Mouse (Mus musculus) frontal cortex, postnatal 10 days (tissue): ENCODE data around the gene Cry2.

ENCODE experiments used
- DNase-seq, 2 experiments: peaks; one replicate each; pipeline ENCODE4 v3.0.0; 2022; ENCODE audit warnings: low spot score in 2 of 2, mixed read lengths in 1 of 2

The Cry2 gene

DNA sequence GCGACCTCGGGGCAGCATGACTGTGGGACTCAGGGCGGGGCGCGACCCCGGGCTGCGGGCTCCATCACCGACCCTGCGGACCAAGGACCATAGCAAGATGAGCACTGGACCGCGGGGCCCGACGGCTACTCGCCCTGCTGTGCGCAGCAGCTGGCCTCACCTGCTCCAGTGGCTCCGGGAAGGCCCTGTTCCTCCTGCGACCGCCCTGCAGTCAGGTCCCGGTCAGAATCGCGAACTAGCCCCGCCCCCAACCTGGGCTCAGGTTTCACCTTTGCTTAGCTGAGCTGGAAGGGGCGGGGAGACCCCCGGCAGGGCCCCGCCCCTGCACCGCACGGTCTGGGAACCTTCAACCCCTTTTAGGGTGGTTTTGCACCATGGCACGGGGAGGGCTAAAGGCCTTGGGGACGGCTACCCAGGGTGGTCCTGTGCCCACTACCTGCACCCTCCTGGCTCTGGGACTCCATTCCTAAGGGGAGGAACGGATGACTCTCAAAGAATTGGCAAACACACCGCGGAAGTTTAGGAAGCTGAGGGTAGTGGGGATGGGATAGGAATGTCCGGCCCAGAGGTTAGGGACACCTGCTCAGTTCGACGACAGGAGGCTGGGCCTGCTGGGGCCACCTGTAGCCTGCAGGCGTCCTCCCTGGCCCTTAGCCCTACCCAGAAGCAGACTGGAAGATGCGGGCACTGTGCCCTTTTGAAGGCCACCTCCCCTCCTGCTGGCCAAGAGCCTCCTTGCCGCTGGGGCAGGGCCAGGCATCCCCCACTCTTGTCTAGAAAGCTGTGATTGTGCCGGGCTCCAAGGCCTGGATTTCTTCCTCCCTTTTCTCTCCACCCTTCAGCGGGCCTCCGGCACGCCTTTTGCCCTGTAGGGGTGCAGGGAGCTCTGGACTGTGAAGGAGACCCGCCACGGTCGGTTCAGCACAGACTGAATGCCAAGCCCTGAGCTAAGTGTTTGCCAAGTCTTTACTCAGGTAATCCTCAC is 62.7 kb downstream of the Cry2 start:
- DNase-seq: peak; percentile 14 to 18

DNA sequence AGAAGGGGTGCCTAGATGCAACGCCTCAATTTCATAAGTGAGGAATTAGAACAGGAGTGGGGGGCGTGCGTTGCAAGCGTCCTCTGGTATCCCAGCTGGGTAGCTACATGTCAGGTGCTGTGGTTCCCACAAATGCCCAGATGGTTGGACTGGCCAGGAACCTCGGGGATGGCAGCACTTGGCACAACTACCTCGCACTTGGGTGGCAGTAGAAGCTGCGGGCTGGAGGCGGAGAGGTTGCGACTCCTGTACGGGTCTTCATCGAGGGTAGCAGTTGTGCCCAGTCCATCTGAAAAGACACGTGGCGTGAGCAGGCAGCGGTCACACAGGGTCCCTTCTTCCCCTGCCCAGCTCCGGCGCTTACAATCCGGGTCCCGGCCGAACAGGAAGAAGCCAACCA is 63.5 kb downstream of the Cry2 start:
- DNase-seq: peak; percentile 10 to 20

DNA sequence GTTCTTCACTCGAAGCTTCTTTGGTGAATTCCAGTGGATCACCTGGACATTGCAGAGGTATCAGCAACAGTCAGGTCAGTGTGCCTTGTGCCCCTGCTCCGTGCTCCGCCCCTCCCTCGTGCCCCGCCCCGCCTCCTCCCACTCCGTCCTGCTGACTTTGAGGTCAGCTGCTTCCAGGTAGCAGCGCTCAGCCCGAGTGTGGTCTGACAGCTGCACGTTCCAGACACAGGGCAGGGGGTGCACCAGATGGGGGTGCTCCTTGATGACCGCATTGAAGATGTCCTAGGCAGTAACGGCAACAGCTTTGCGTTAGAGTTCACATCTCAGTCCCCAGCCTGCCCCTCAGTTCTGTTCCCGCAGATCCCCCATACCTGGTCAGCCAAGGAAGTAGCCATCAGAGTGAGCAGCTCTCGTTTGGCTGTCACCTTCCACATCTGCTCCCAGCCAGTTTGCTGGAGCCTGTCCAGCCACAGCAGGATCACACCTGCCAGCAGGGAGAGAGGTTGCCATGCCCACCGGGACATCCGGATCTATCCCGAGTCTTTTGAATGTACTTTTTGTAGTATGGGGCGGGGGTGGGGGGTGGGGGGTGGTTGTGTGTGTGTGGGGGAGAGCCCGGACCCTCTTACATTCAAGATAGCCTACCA is 66.3 kb downstream of the Cry2 start:
- DNase-seq: no peak

DNA sequence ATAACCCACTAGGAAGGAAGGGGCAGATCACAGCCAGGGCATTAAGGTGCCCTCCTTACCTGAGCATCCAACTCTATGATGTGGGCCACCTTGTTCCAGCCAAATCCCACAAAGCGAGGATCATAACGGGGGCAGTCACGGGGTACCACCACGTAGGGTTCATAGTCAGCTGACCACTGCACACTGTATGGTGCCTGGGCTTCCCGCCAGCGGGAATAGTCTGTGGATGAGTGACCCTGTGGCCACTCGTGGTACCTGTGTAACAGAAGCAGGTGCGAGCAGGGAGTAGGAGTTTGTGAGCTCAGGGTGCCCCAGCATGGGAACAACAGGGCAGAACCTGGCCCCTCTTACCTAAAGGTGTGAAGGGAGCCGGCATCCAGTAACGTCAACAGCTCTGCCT is 68.3 kb downstream of the Cry2 start:
- DNase-seq: no peak

DNA sequence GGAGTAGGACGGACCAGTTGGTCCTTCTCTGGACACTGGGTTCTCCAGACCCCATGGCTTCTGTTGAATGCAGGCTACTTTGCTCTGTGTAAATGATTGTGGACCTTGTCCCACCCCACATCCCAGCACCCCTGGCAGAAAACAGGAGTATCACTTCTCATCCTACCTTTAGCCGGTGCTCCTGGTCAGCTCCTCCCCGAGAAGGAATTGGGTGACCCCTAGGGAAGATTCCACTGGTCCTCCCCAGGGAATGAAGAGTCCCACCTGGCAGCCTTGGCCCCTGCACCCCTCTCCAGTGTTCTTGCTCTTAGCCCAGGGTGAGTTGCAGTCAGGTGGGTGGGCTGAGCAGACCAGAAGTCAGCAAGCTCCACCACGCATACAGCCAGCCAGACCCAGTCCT is 69.8 kb downstream of the Cry2 start:
- DNase-seq: no peak

GRCm38 (mm10) chr2:92362571-92363228 is 71.1 kb downstream of the Cry2 start:
- no peak for DNase-seq

DNA sequence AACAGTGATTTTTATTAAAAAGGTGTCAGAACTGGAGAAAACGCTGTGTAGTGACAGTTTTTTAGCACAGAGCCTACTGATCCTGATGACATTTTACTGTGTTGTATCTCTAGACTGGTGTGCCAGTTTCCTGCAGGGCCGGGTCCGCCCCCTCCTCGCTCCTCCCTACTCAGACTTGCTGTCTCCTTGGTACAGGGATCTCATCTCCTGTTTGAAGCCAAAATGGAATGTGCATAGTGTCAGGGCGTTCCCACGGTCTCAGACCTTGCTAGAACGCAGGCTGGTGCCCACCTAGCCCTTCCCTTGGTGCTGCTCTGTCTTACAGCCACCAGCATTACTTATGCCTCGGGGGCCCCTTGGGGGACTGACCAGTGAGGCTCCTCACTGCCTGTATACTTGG is 72.0 kb downstream of the Cry2 start:
- DNase-seq: no peak

DNA sequence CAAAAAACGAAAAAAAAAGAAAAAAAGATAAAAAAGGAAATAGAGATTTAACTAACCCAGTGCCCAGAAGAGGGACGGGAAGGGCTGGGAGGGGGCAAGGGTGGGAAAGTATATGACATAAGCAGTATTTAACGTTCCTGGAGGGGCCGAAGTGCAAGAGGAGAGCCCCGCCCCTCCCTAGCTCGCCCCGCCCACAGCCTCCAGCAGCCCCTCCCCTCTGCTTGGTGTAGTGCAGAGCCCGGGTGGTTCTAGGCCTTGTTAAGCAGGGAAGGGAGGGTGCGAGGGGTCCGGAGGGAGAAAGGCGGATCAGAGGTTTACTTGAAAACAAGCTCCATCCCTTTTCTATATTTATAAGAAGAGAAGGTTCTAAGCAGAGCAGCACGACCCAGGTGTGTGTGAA is 73.0 kb downstream of the Cry2 start:
- DNase-seq: no peak

GRCm38 (mm10) chr2:92360186-92360823 is 73.5 kb downstream of the Cry2 start:
- no peak for DNase-seq

DNA sequence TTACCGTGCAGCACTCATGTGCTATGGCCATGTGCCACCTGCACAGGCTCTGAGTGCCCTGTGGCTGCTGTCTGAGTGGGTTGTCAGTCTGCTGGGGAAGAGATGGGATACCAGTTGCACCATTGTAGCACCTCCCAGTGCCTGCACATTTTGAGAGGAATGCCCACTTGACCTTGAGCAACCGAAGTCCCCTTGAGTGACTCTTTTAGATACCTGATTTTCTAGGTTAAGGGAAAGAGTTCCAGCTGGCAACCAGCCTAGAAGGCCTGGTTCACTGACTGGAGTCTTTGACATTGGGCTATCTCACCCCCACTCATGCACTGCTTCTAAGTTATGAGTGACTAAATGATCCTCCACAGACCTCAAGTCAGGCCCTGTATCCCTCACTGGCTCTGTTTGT is 74.5 kb downstream of the Cry2 start:
- DNase-seq: no peak

- DNase-seq: no peak
These were observed 79.6 kb downstream of the Cry2 start for GRCm38 (mm10) chr2:92354224-92354623.
